Mouse (Mus musculus): ENCODE measurements around the gene Marcksl1. TPM values are rescaled to one million over a fixed set of nuclear protein-coding genes. Genes with fewer than 3 reads are reported as not detected.
"Not testable (repeated sequence)": the region's sequence is repeated elsewhere in the genome, so short reads cannot be mapped to it uniquely, and the experiment has no call there.

The Marcksl1 gene
- polyA plus RNA-seq, 1 experiment from 2014 or later, result 1,580 TPM

- Histone ChIP-seq H3K4me2 (replicated peaks) (no peak overlapping the region), H3K27ac (no peak overlapping the region), H3K4me3 (replicated peaks; ENCODE audit: low read length) (no peak overlapping the region), H3K9ac (no peak overlapping the region), H3K27me3 (ENCODE audit: control insufficient read depth, insufficient read depth, low read length) (no peaks in the 10 kb centered on the region), H3K9me3 (ENCODE audit: control insufficient read depth, low read length) (no peaks in the 10 kb centered on the region), H3K4me1 (replicated peaks; ENCODE audit: control insufficient read depth, insufficient read depth, low read length) (no peaks in the 10 kb centered on the region), H3K36me3 (replicated peaks; ENCODE audit: control insufficient read depth, insufficient read depth) (peaks cover 95% of the 10 kb centered on the region)
- WGBS, result 89% methylated on average over 3 of the region's 3 CpGs
- ATAC-seq (ENCODE audit: low FRiP score), result no peak
- no peak for DNase-seq (ENCODE audit: low spot score)
These were observed 12.5 kb downstream of the Marcksl1 start for GRCm38 (mm10) chr4:129525889-129526288.

DNA sequence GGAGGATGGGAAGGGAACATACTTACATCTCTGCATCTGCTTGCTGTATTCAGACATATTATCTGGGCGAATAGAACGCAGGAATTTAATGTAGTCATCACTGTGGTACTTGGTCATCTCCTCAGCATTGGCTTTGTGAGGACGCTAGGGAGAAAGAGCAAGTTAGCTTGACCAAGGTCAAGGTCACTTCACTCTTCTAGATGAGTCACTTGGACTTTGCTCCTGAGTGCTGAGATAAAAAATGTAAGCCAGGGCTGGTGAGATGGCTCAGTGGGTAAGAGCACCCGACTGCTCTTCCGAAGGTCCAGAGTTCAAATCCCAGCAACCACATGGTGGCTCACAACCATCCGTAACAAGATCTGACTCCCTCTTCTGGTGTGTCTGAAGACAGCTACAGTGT is 15.5 kb downstream of the Marcksl1 start:
- H3K36me3 ChIP-seq (replicated peaks; ENCODE audit: control insufficient read depth, insufficient read depth), result peaks cover 83% of the 10 kb centered on the region
- not testable (repeated sequence) for H3K4me3 ChIP-seq (replicated peaks; ENCODE audit: low read length); H3K27ac ChIP-seq; H3K4me1 ChIP-seq (replicated peaks; ENCODE audit: control insufficient read depth, insufficient read depth, low read length); H3K27me3 ChIP-seq (ENCODE audit: control insufficient read depth, insufficient read depth, low read length); H3K9me3 ChIP-seq (ENCODE audit: control insufficient read depth, low read length); H3K9ac ChIP-seq; DNase-seq (ENCODE audit: low spot score); H3K4me2 ChIP-seq (replicated peaks); ATAC-seq (ENCODE audit: low FRiP score)
- 95% methylated on average over 5 of the region's 6 CpGs for WGBS

DNA sequence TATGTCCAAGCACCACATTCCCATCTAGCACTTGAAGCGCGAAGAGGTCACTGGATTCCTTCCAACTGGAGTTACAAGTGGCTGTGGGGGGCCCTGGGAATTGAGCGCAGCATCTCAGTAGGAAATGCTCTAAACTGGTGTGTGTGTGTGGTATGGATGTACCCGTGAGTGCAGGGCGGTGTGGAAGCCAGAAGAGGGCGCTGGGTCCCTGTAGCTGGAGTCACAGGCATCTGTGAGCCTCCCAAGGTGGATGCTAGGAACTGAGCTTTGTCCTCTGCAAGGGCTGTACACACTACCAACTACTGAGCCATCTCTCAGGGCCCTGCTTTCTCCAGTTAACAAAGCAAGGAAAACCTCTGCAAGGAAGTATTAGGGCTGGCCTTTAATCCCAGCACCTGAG is 26.6 kb downstream of the Marcksl1 start:
- ATAC-seq (ENCODE audit: low FRiP score) (no peak), DNase-seq (ENCODE audit: low spot score) (no peak)
- WGBS, result 90% methylated on average over 6 of the region's 6 CpGs

GRCm38 (mm10) chr4:129541868-129542591 is 28.6 kb downstream of the Marcksl1 start:
- Histone ChIP-seq H3K36me3 (replicated peaks; ENCODE audit: control insufficient read depth, insufficient read depth) (0 out of 2 replicates have a peak, but pooled peaks cover 3% of the 10 kb centered on the region), H3K4me1 (replicated peaks; ENCODE audit: control insufficient read depth, insufficient read depth, low read length) (peaks cover 11% of the 10 kb centered on the region), H3K9ac (peak overlapping the region; percentile 85), H3K4me3 (replicated peaks; ENCODE audit: low read length) (peak overlapping the region; percentile 86), H3K27me3 (ENCODE audit: control insufficient read depth, insufficient read depth, low read length) (no peaks in the 10 kb centered on the region), H3K9me3 (ENCODE audit: control insufficient read depth, low read length) (no peaks in the 10 kb centered on the region), H3K27ac (peak overlapping the region; percentile 77), H3K4me2 (replicated peaks) (peak overlapping the region; percentile 85)
- peak; percentile 31 for DNase-seq (ENCODE audit: low spot score)
- no peak; the same call in none of the 2 replicates for ATAC-seq (ENCODE audit: low FRiP score)
- WGBS, result under 1% methylated on average over 30 of the region's 30 CpGs

More for the DNA sequence above, 26.6 kb downstream of the Marcksl1 start:
- Histone ChIP-seq H3K4me3 (replicated peaks; ENCODE audit: low read length) (no peak overlapping the region), H3K9me3 (ENCODE audit: control insufficient read depth, low read length) (no peaks in the 10 kb centered on the region), H3K4me2 (replicated peaks) (no peak overlapping the region), H3K4me1 (replicated peaks; ENCODE audit: control insufficient read depth, insufficient read depth, low read length) (peaks cover 11% of the 10 kb centered on the region), H3K27me3 (ENCODE audit: control insufficient read depth, insufficient read depth, low read length) (no peaks in the 10 kb centered on the region), H3K9ac (no peak overlapping the region), H3K36me3 (replicated peaks; ENCODE audit: control insufficient read depth, insufficient read depth) (0 out of 2 replicates have a peak, but pooled peaks cover 3% of the 10 kb centered on the region), H3K27ac (no peak overlapping the region)

GRCm38 (mm10) chr4:129542592-129543141 is 29.3 kb downstream of the Marcksl1 start, which contains the start of gene Hdac1:
Gene Hdac1, minus strand, starts transcription at chr4:129542713.
- Histone ChIP-seq H3K4me2 (replicated peaks) (peak within 1 kb of the TSS; percentile 85), H3K4me1 (replicated peaks; ENCODE audit: control insufficient read depth, insufficient read depth, low read length) (peaks cover 11% of the 10 kb centered on the region), H3K9me3 (ENCODE audit: control insufficient read depth, low read length) (no peaks in the 10 kb centered on the region), H3K27ac (peak within 1 kb of the TSS; percentile 77), H3K9ac (peak within 1 kb of the TSS; percentile 85), H3K36me3 (replicated peaks; ENCODE audit: control insufficient read depth, insufficient read depth) (0 out of 2 replicates have a peak, but pooled peaks cover 3% of the 10 kb centered on the region), H3K27me3 (ENCODE audit: control insufficient read depth, insufficient read depth, low read length) (no peaks in the 10 kb centered on the region), H3K4me3 (replicated peaks; ENCODE audit: low read length) (peak within 1 kb of the TSS; percentile 86)
- under 1% methylated on average over 45 of the region's 46 CpGs for WGBS
- peak; percentile 93 for DNase-seq (ENCODE audit: low spot score)
- ATAC-seq (ENCODE audit: low FRiP score), result peak; percentile 99

- ATAC-seq (ENCODE audit: low FRiP score) (no peak), DNase-seq (ENCODE audit: low spot score) (no peak)
- Histone ChIP-seq H3K9me3 (ENCODE audit: control insufficient read depth, low read length) (no peaks in the 10 kb centered on the region), H3K4me2 (replicated peaks) (no peak overlapping the region), H3K9ac (no peak overlapping the region), H3K4me3 (replicated peaks; ENCODE audit: low read length) (no peak overlapping the region), H3K4me1 (replicated peaks; ENCODE audit: control insufficient read depth, insufficient read depth, low read length) (peaks cover 11% of the 10 kb centered on the region), H3K27me3 (ENCODE audit: control insufficient read depth, insufficient read depth, low read length) (no peaks in the 10 kb centered on the region), H3K27ac (no peak overlapping the region), H3K36me3 (replicated peaks; ENCODE audit: control insufficient read depth, insufficient read depth) (0 out of 2 replicates have a peak, but pooled peaks cover under 1% of the 10 kb centered on the region)
- WGBS, result 76% methylated on average over 4 of the region's 4 CpGs
These were observed 30.7 kb downstream of the Marcksl1 start for GRCm38 (mm10) chr4:129544106-129544505.

GRCm38 (mm10) chr4:129547631-129548030 is 34.2 kb downstream of the Marcksl1 start:
- H3K27me3 ChIP-seq (ENCODE audit: control insufficient read depth, insufficient read depth, low read length); H3K4me2 ChIP-seq (replicated peaks); H3K4me3 ChIP-seq (replicated peaks; ENCODE audit: low read length); H3K4me1 ChIP-seq (replicated peaks; ENCODE audit: control insufficient read depth, insufficient read depth, low read length); DNase-seq (ENCODE audit: low spot score); H3K9ac ChIP-seq; ATAC-seq (ENCODE audit: low FRiP score); H3K27ac ChIP-seq; H3K9me3 ChIP-seq (ENCODE audit: control insufficient read depth, low read length); H3K36me3 ChIP-seq (replicated peaks; ENCODE audit: control insufficient read depth, insufficient read depth): not testable (repeated sequence)
- 90% methylated on average over 4 of the region's 4 CpGs for WGBS

GRCm38 (mm10) chr4:129549306-129549705 is 35.9 kb downstream of the Marcksl1 start:
- no peak overlapping the region for H3K27ac ChIP-seq
- no peaks in the 10 kb centered on the region for H3K9me3 ChIP-seq (ENCODE audit: control insufficient read depth, low read length)
- ATAC-seq (ENCODE audit: low FRiP score) (no peak), DNase-seq (ENCODE audit: low spot score) (no peak)
- H3K27me3 ChIP-seq (ENCODE audit: control insufficient read depth, insufficient read depth, low read length), result no peaks in the 10 kb centered on the region
- no peaks in the 10 kb centered on the region for H3K4me1 ChIP-seq (replicated peaks; ENCODE audit: control insufficient read depth, insufficient read depth, low read length)
- H3K4me2 ChIP-seq (replicated peaks), result no peak overlapping the region
- 96% methylated on average over 2 of the region's 2 CpGs for WGBS
- no peaks in the 10 kb centered on the region for H3K36me3 ChIP-seq (replicated peaks; ENCODE audit: control insufficient read depth, insufficient read depth)
- no peak overlapping the region for H3K9ac ChIP-seq
- no peak overlapping the region for H3K4me3 ChIP-seq (replicated peaks; ENCODE audit: low read length)

GRCm38 (mm10) chr4:129550295-129550694 is 36.9 kb downstream of the Marcksl1 start:
- no peak overlapping the region for H3K9ac ChIP-seq
- peaks cover 3% of the 10 kb centered on the region; the same call in 1 of the 2 replicates for H3K4me1 ChIP-seq (replicated peaks; ENCODE audit: control insufficient read depth, insufficient read depth, low read length)
- H3K27ac ChIP-seq, result no peak overlapping the region
- no peaks in the 10 kb centered on the region for H3K27me3 ChIP-seq (ENCODE audit: control insufficient read depth, insufficient read depth, low read length)
- no peaks in the 10 kb centered on the region for H3K36me3 ChIP-seq (replicated peaks; ENCODE audit: control insufficient read depth, insufficient read depth)
- WGBS, result 61% methylated on average over 1 of the region's 1 CpGs
- H3K4me3 ChIP-seq (replicated peaks; ENCODE audit: low read length), result no peak overlapping the region
- no peak for DNase-seq (ENCODE audit: low spot score)
- H3K9me3 ChIP-seq (ENCODE audit: control insufficient read depth, low read length), result no peaks in the 10 kb centered on the region
- no peak overlapping the region for H3K4me2 ChIP-seq (replicated peaks)
- ATAC-seq (ENCODE audit: low FRiP score), result no peak

All from hindbrain, embryonic 14.5 days (tissue).